Mouse (Mus musculus): ENCODE measurements at regions not wholly inside any gene's neighbourhood (a gene's known extent, or its start where the extent isn't known, plus 50 kb on each side); places are given as distances from the start of the nearest gene placed in this dataset.

DNA sequence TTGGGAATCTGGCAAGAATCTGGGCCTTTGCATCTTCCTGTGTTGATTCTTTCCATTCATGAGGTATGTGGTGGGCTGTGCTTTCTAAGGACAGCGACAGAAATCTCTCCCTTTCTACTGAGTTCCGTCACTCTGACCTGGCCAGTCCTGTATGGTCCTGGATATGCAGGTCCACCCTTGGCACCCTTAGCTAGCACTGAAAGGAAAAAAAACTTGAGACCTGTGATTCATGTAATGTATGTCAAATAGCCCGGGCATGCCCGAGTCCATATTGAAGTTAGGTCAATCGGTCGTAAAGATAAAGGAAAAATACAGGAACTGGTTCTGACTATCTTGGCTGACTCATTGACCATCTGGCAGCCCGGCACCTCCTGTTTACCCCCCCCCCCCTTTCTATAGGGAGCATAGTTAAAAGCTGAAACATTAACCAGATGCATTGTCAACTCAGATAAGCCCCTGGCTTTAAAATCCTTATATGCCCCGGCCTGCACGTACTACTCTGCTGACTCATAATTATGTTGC, 57.7 kb upstream of the Spin1 start:
- H3K27me3 ChIP-seq (ENCODE audit: control insufficient read depth, insufficient read depth, low read length), result no peaks in the 10 kb centered on the region
- no peak for ATAC-seq (replicated peaks; ENCODE audit: insufficient number of reproducible peaks, low FRiP score, low TSS enrichment, low read depth)
- H3K27ac ChIP-seq (replicated peaks; ENCODE audit: low read depth, low read length), result no peak overlapping the region
- WGBS, result 93% methylated on average over 9 of the region's 9 CpGs
- no peaks in the 10 kb centered on the region for H3K36me3 ChIP-seq (replicated peaks; ENCODE audit: control insufficient read depth, insufficient read depth, low read depth, low read length)
- H3K9ac ChIP-seq (replicated peaks; ENCODE audit: low read length), result no peak overlapping the region
- no peak for DNase-seq (ENCODE audit: low spot score)
- no peak overlapping the region for H3K4me3 ChIP-seq (ENCODE audit: low read depth, low read length)
- no peaks in the 10 kb centered on the region for H3K4me1 ChIP-seq (ENCODE audit: control insufficient read depth, insufficient read depth, low read length)
- no peaks in the 10 kb centered on the region for H3K9me3 ChIP-seq (replicated peaks; ENCODE audit: control insufficient read depth, low read length)
- no peak overlapping the region for H3K4me2 ChIP-seq (ENCODE audit: low read depth, low read length)
